Mouse (Mus musculus): Measurements from ENCODE around the gene Il7r. TPM values are rescaled to one million over a fixed set of nuclear protein-coding genes. Genes with fewer than 3 reads are reported as not detected.

Il7r gene
- polyA plus RNA-seq, 1 experiment from 2014 or later = not detected

DNA sequence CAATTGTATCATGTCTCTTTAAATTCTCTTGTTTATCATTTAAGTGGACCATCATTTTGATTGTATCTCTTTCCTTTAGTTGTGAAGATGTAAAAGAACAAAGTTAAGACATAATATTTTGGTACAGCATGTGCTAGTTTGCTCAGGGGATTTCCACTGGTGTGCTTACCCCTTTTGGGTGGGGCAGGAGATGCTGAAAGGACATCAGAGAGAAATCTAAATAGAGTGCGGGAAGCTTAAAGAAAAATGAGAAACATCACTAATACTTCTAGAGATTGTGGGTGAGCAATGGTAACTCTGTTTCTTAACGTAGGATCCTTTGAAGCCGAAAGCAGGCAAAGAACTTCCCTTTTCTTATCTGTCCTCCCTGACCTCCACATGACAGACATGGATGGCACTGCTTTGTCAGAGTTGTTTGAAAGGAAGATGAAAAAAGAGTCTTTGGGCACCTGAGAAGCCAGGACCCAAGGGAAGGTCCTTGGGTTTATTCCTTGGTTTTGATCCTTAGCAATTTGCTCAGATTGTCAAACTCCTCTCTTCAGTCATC lies 3.5 kb upstream of the Il7r start:
- ATAC-seq (no peak), DNase-seq (ENCODE audit: low read depth, low spot score) (no peak)
- peaks cover 42% of the 10 kb centered on the region for H3K27me3 ChIP-seq
- CTCF ChIA-PET = no interaction called here
- in situ Hi-C loops (cut with MboI; ENCODE audit: low pct_unique_long_range_greater_than_20kb) = no loop called here
- POLR2A ChIA-PET = no interaction called here
- TF ChIP-seq CTCF (IDR thresholded peaks at IDR 0.05) = no peak

DNA sequence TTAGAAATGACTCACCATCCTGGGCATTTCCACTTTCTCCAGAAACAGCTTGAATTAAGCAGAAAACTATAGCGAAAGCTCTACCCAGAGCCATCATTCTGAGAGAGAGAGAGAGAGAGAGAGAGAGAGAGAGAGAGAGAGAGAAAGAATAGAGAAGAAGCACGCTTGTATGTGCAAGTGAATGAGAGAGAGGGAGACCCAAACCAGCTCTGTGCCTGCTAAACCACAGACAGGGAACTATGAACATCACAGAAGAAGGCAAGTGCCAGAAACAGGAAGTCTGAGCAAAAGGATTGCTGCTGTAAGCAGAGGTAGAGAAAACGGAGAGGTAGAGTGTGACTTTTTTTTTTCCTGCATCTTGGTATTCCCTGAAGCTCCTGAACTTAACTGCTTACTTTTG lies 330 bp downstream of the Il7r start:
- no peak for TF ChIP-seq CTCF (IDR thresholded peaks at IDR 0.05)
- DNase-seq (ENCODE audit: low read depth, low spot score) (no peak), ATAC-seq (no peak)
- H3K27me3 ChIP-seq = peaks cover 38% of the 10 kb centered on the region
- ChIA-PET CTCF (no interaction called here), POLR2A (no interaction called here)
- in situ Hi-C loops (cut with MboI; ENCODE audit: low pct_unique_long_range_greater_than_20kb) = no loop called here

DNA sequence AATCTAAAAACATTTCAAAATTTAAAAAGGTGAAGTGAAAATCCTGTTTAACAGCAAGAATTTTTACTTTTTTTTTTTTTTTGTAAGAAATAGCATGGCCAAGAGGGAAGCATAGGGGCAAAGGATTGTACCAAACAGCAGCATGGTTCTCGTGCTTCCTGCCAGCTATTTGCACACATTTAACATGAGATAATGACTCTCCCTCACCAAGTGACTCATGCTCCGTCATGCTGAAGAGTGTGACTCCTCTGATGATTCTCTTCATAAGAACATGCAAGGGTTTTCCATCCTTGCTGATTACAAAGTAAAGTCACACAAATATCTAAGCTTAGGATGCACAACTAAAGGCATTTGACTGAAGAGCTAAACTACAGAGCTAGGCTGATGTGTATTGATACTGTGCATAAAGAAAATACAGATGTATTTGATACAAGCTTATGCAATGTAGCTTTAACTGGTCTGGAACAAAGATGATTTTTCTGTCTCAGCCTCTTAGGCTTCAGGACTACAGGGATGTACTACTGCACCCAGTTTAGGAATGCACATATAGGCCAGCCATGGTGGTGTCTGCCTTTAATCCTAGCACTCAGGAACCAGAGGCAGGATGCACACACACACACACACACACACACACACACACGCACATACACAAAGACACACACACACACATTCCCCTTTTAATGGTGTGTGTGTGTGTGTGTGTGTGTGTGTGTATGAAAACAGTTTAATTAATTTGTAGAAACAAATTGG lies 1.6 kb downstream of the Il7r start:
- ChIA-PET CTCF (no interaction called here), POLR2A (no interaction called here)
- ATAC-seq (no peak), DNase-seq (ENCODE audit: low read depth, low spot score) (no peak)
- no peak for TF ChIP-seq CTCF (IDR thresholded peaks at IDR 0.05)
- in situ Hi-C loops (cut with MboI; ENCODE audit: low pct_unique_long_range_greater_than_20kb) = no loop called here
- peaks cover 29% of the 10 kb centered on the region for H3K27me3 ChIP-seq

DNA sequence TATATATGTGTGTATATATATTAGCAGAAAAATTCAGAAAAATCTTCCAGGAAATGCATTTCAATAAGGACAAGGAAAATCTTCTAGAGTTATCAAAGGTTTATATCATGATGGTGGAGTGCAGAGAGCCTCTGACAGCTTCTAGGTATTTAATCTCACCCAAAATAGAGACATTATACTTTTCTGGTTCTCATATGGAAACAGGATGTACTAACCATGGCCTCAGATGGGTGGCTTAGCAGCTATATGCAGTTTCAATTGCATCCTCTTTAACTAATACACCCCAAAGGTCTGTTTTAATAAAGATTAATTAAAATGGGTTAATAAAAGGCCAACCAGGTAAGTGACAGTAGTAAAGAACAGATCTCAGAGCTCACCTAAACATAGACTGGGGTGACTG lies 3.6 kb downstream of the Il7r start:
- no peak for ATAC-seq
- in situ Hi-C loops (cut with MboI; ENCODE audit: low pct_unique_long_range_greater_than_20kb) = no loop called here
- no peak for DNase-seq (ENCODE audit: low read depth, low spot score)
- ChIA-PET CTCF (no interaction called here), POLR2A (no interaction called here)
- no peak for TF ChIP-seq CTCF (IDR thresholded peaks at IDR 0.05)
- H3K27me3 ChIP-seq = peaks cover 16% of the 10 kb centered on the region

DNA sequence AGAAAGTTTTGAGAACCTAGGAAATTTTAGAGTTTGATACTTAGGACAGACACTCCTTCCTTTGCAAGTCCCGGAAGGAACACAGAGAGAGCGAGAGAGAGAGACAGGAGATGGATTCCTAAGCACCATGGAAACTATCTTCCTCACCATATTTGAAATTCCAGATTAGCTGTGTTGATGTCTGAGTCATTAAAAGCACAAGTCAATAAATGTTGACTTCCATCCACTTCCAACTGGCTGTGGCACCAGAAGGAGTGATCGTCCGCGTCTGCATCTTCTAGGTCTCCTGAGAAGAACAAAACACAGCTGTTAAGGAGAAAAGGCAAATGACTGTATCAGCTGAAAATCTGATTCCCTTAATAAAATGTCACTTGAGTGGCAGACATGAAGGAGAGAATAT lies 5.1 kb downstream of the Il7r start:
- ChIA-PET CTCF (no interaction called here), POLR2A (no interaction called here)
- no peak for DNase-seq (ENCODE audit: low read depth, low spot score)
- no peak for TF ChIP-seq CTCF (IDR thresholded peaks at IDR 0.05)
- H3K27me3 ChIP-seq = peaks cover 13% of the 10 kb centered on the region
- no peak for ATAC-seq
- in situ Hi-C loops (cut with MboI; ENCODE audit: low pct_unique_long_range_greater_than_20kb) = no loop called here

DNA sequence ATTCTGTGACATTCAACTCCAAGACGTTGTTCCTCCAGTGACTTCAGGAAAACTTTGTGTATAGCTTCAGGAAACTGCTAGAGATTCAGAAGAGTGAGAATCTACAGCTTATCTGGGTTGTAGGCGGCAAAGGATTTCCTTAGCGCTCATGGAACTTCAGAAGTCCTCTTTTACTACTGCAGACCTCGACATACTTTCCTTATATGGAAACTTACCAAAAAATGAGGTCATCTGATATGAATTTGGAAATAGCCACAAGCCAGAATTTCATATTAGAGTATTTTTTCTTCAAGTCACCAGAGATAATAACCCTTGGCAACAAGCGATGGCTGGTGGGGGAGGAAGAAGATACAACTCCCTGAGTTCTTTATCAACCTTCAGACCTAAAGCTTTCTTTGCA lies 6.0 kb downstream of the Il7r start:
- in situ Hi-C loops (cut with MboI; ENCODE audit: low pct_unique_long_range_greater_than_20kb) = no loop called here
- DNase-seq (ENCODE audit: low read depth, low spot score) (no peak), ATAC-seq (no peak)
- ChIA-PET CTCF (no interaction called here), POLR2A (no interaction called here)
- peaks cover 13% of the 10 kb centered on the region for H3K27me3 ChIP-seq
- no peak for TF ChIP-seq CTCF (IDR thresholded peaks at IDR 0.05)

DNA sequence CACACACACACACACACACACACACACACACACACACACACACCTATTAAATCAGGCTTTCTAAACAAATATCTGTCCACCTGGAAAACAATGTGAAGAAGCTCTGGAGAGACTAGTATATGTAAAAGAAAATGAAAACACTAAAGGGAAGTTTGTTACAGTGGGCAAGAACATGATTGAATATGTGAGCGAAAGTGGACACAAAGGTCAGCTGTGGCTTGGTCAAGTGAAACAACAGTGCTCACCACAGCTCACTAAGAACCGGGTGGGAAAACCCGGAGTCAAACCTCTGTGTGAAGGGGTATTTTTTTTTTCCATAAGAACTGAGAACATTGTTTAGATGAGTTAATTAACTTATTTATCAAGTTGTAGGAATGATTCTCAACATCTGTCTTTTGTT lies 6.9 kb downstream of the Il7r start:
- peaks cover 11% of the 10 kb centered on the region for H3K27me3 ChIP-seq
- ChIA-PET CTCF (no interaction called here), POLR2A (no interaction called here)
- DNase-seq (ENCODE audit: low read depth, low spot score) (no peak), ATAC-seq (no peak)
- in situ Hi-C loops (cut with MboI; ENCODE audit: low pct_unique_long_range_greater_than_20kb) = no loop called here
- TF ChIP-seq CTCF (IDR thresholded peaks at IDR 0.05) = no peak

DNA sequence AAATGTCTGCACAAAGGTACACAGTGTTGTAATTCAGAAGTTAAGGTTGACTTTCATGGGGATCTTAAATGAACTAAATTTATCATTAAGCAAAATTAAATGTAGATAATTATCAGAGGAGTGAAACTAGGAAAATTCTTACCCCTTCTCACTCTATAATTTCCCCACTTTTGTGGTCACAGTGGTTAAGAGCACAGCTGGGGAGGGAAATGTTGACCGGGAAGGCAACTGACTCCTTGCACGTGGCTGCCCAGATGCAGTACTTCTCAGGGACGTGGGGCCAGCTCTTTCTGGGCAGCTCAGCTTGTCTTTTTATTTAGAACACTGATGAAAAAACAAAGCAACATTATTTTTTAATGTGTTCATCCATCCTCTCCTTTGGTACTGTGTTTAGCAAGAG lies 37.9 kb downstream of the Il7r start:
- in situ Hi-C loops (cut with MboI; ENCODE audit: low pct_unique_long_range_greater_than_20kb) = no loop called here
- TF ChIP-seq CTCF (IDR thresholded peaks at IDR 0.05) = no peak
- ATAC-seq (no peak), DNase-seq (ENCODE audit: low read depth, low spot score) (no peak)
- ChIA-PET POLR2A (no interaction called here), CTCF (no interaction called here)
- H3K27me3 ChIP-seq = peaks cover 15% of the 10 kb centered on the region

DNA sequence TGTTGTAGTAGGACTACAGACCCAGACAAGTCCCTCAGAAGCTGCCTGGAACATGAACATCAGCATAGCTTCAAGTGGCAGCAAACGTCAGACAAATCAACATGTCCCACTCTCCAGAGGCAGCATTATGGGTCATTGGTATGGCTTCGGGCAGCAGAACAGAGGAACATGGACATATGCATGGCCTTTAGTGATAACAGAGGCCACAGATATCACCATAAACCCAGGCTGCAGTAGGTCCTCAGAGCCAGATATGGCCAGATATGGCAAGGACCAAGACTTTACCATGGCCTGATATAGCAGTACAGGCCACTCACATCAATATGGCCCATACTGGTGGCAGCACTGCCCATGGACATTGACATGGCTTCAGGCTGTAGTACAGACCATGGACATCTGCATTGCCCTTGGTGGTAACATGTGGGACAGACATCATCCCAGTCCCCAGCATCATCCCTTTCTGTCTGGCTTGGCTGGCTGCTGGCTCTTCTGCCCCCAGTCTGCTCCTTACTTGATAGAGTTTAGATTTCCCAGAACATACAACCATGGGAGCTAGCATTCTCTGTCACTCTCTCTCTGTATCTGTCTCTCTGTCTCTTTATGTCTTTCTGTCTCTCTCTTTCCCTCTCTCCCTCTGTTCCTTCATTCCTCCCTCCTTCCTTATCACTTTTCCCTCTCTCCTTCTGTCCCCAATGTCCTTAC lies 40.4 kb downstream of the Il7r start:
- ATAC-seq = no peak
- ChIA-PET CTCF (no interaction called here), POLR2A (no interaction called here)
- TF ChIP-seq CTCF (IDR thresholded peaks at IDR 0.05) = no peak
- H3K27me3 ChIP-seq = peaks cover 19% of the 10 kb centered on the region
- no peak for DNase-seq (ENCODE audit: low read depth, low spot score)
- in situ Hi-C loops (cut with MboI; ENCODE audit: low pct_unique_long_range_greater_than_20kb) = no loop called here

DNA sequence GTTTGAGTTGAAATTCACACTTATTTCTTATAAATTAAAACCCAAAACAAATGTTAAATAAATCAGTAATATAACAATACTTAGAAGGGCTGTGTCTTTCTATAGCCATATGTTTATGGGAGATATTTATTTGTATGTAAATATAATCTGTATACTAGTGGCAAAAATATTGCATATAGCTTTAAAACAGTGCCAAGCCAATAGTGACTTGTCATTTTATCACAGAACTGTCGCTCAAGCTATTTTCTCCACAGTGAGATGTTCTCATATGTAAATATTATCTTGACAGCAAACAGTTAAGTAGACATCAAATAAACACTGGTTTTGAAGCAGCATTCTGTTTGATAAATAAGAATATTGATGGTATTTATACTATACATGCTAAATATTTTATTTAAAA lies 56.8 kb downstream of the Il7r start:
- in situ Hi-C loops (cut with MboI; ENCODE audit: low pct_unique_long_range_greater_than_20kb) = no loop called here
- ChIA-PET CTCF (interaction anchor here (0.9 to 1.3 kb wide), 2 partner anchors 11 to 12 kb away, joined by 3 read pairs; no protein-coding TSS in a partner anchor), POLR2A (no interaction called here)
- no peak for TF ChIP-seq CTCF (IDR thresholded peaks at IDR 0.05)
- ATAC-seq (no peak), DNase-seq (ENCODE audit: low read depth, low spot score) (no peak)
- peaks cover 37% of the 10 kb centered on the region for H3K27me3 ChIP-seq

DNA sequence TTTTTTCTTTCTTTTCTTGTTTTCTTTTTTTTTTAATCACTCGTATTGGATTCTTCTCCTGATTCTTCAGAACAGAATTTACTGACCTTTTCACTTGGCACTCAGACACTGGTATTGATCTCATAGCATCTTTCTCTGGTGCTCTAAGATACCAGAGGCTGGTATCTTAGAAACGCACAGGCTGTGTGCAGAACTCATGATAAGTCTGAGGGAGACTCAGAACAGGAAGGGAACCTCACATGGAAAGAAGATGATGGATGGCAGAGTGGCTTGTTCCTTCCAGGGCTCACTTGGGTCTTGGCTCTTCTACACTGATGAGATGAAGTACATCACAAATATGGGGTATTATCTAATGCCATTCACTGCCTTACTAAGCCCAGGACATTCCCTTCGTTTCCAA lies 57.4 kb downstream of the Il7r start:
- H3K27me3 ChIP-seq = peaks cover 37% of the 10 kb centered on the region
- DNase-seq (ENCODE audit: low read depth, low spot score) = no peak
- ATAC-seq = no peak
- POLR2A ChIA-PET = no interaction called here
- no peak for TF ChIP-seq CTCF (IDR thresholded peaks at IDR 0.05)
- CTCF ChIA-PET = interaction anchor here (0.9 kb wide), 1 partner anchor 12 kb away, joined by 3 read pairs; no protein-coding TSS in a partner anchor
- in situ Hi-C loops (cut with MboI; ENCODE audit: low pct_unique_long_range_greater_than_20kb) = no loop called here
